Mouse (Mus musculus): Measurements from ENCODE around the gene Lyzl4.

- TF ChIP-seq CTCF (conservative IDR thresholded peaks at IDR 0.05; ENCODE audit: low read length) (no peak), NANOG (IDR thresholded peaks at IDR 0.05; ENCODE audit: borderline replicate concordance, low read length) (no peak)
Observed at GRCm38 (mm10) chr9:121592948-121593550, 48.8 kb downstream of the Lyzl4 start.
